Mouse (Mus musculus) kidney, postnatal 4 days (tissue): ENCODE results near the gene Birc2.
A peak's percentile ranks its signal among the peaks of the same experiment; 100 is the strongest.
"Not testable (repeated sequence)": the region's sequence is repeated elsewhere in the genome, so short reads cannot be mapped to it uniquely, and the experiment has no call there.

Experiments used
- DNase-seq, 2 experiments: peaks; one replicate each; pipeline ENCODE4 v3.0.0; 2021; ENCODE audit warnings: mixed read lengths in 2 of 2

Gene Birc2

GRCm38 (mm10) chr9:7836905-7837805, at the start of gene Birc2:
Birc2 (minus strand) TSS chr9:7837064.
- peak; percentile 97 to 98 for DNase-seq

DNA sequence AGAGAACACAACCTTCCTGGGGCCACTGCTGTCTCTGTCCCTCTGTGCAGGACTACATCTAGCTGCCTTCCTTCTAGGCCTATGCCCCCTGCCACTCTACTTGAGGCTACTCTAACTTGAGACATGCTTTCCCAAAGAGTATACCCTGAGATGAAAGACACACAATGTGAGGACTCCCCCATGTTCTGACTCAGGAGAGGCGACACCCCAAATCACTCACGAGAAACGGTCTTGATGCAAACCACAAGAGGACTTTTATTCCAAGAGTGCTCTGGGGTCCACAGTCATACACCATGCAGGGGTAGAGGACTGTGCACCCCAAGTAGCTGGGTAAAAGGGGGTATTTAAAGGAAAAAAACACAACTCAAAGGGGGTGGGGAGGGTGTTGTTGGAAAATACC, 47.5 kb upstream of the Birc2 start:
- peak; percentile 31 to 34 for DNase-seq

- DNase-seq: no peak
These were observed 45.5 kb upstream of the Birc2 start for GRCm38 (mm10) chr9:7882304-7882865.

GRCm38 (mm10) chr9:7873511-7874211, 36.8 kb upstream of the Birc2 start:
- peak in 1 of 2 experiments; percentile 6 for DNase-seq

GRCm38 (mm10) chr9:7872775-7873439, 36.0 kb upstream of the Birc2 start, which contains the start of gene Birc3:
Birc3 (minus strand) TSS chr9:7873186.
- peak; percentile 70 to 82 for DNase-seq

- DNase-seq: no peak
These were observed 35.3 kb upstream of the Birc2 start for GRCm38 (mm10) chr9:7872044-7872774.

DNA sequence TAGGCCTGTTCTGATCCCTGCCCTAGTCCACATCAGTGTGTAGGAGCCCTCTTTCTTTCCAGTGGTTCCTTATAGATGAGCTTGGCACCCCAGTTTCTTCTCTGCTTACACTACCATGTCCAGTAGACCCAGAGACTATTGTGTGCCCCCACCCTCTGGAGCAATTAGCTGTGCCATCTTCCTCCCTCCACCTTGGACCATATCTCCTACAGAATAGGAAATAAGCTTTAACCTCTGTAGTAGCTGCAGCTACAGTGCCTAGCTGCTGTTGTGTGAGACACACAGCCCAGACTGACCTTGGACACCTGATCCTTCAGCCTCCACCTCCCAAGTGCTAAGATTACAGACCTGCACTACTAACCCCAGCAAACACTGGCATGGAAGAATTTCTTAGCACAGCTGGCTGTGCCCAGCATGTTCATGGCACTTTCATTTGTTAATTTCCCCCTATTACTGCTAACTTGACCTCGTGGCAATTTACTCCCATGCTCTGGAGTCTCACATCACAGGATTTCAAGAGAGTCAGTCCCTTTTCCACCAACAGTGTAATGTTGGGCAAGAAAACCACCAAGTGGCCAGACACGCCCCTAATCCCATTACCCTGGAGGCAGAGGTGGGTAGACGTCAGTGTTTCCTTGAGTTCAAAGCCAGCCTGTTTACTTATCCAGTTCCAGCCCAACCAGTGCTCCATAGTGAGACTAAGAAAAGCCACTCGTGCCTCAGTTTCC, 34.6 kb upstream of the Birc2 start:
- DNase-seq: peak in 1 of 2 experiments; percentile 7

- no peak for DNase-seq
These were observed 33.9 kb upstream of the Birc2 start for GRCm38 (mm10) chr9:7870556-7871315.

GRCm38 (mm10) chr9:7868838-7869491, 32.1 kb upstream of the Birc2 start:
- DNase-seq: no peak

GRCm38 (mm10) chr9:7867981-7868380, 31.1 kb upstream of the Birc2 start:
- DNase-seq: no peak

GRCm38 (mm10) chr9:7866981-7867380, 30.1 kb upstream of the Birc2 start:
- DNase-seq: not testable (repeated sequence)

DNA sequence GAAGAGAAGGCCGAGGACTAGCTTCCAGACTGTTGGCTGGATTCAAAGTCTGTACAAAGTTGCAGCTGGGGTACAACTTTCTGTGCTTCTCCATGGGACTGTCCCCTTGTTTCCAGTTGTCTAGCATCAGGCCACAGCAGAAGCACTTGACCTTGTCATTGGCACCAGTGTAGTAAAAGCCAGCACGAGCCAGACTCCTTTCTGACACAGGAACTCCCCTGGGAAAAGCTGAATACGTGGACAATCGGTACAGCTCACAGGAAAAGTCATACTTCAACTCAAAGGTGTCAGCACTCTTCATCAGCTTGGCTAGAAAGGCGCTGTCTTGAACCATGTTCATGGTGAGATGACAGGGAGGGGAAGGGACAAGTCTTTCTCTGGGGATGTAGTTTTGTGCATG, 24.1 kb upstream of the Birc2 start:
- no peak for DNase-seq

- no peak for DNase-seq
These were observed 19.0 kb upstream of the Birc2 start for GRCm38 (mm10) chr9:7855912-7856311.

DNA sequence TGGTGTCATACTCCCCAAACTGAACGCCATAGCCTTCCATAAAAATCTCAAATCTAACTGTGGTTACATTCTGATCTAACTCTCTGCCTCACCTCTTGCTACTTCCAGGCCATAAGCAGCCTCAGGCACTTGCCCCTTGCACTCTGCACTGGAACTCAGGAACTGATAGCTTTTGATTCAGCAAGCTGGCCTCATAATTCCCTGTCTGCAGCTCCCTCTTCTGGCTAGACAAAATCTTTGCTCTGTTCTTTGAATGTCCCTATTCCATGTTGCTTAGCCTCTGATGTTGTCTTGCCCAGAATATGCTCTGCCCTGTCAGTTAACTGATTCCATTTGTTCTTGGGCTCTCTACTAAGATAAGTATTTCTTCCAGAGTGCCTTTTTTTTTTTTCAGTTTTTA, 18.5 kb upstream of the Birc2 start:
- DNase-seq: peak; percentile 34 to 58

DNA sequence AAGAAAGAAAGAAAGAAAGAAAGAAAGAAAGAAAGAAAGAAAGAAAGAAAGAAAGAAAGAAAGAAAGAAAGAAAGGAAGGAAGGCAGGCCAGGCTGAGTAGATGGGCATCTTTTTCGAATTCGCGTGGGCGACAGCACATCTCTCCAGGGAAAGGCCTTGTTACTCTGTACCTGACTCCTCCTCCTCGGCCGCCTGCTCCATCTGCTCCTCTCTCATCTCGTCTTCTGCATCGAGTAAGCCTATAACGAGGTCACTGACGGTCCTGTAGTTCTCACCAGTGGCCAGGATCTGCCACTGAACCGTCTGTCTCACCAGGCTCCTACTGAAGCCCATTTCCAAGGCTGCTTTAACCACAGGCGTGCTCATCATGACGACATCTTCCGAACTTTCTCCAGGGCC, 17.3 kb upstream of the Birc2 start:
- not testable (repeated sequence) for DNase-seq

DNA sequence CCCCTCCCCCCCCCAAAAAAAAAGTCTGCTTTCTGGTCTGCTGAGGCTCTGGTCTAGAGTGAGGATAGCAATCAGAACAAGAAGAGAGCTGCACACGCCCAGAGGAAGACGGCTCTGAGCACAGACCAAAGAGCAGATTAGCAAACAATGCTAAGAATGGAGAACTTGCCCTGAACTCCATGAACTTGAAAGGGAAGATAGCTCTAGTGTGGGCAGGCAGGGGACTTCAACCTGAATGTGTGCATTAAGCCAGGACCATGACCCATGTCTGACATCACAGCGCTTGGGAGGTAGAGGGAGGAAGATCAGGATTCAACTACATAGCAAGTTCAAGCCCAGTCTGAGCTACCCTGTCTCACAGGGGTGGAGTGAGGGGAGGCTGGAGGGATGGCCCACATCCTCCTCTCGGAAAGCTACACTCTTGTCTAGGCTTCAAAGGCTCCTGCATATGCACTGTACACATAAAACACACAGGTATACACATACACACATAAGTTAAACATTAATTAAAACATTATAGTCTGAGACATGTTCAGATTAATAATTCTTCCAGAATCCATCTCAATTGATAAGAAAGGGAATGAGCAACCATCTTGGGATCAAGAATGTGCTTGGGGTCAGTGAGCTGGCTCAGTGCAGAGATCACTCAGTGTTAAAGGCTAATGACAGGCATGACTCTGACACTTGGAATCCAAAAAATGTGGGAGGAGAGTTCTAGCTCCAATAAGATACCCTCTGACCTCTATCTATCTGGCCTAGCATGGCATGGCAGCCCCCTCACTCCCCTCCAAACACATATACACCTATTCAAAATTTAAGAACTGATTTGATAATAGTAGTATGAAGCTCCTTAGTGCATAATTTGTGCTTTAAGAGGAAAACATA, 15.7 kb upstream of the Birc2 start:
- no peak for DNase-seq

GRCm38 (mm10) chr9:7851841-7852240, 15.0 kb upstream of the Birc2 start:
- DNase-seq: no peak

DNA sequence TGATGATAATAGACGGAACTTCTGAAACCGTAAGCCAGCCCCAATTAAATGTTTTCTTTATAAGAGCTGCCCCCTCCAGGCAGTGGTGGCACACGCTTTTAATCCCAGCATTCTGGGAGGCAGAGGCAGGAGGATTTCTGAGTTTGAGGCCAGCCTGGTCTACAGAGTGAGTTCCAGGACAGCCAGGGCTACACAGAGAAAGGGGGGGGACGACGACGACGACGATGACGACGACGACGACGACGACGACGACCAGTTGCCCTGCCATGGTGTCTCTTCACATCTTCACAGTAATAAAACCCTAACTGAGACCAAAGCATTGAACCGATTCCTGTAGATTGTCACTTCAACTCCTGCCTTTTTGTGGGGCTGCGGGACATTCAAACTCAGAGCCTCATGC, 11.3 kb upstream of the Birc2 start:
- no peak for DNase-seq

DNA sequence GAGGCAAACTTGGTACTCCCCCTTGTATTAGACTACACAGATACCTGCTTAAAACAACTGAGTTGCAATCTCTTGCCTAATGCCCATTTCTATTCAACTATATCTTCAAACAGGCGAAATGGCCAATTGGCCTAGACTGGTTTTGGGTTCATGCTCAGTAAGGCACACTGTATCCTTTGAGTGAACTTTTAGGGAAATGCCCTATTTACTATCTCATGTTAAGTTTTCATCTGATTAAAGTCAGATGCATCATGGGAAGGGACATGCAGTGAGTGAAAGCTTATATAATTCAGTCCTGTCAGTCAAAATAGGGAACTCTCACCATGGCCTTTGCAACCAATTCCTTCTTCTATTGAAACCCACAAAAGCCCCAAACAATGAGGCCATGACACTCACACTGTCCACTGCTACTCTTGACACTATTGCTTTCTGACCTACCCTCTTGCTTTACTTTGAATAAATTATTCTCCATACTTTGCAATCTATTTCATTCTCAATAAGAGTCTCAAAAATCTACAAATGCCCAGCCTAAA, 9.9 kb upstream of the Birc2 start:
- no peak for DNase-seq
